Mouse (Mus musculus): ENCODE results near the gene Nap1l1. TPM values are rescaled to one million over a fixed set of nuclear protein-coding genes. Genes with fewer than 3 reads are reported as not detected.

Nap1l1 gene
- total and polyA plus RNA-seq, 2 experiments, result 3.7 to 27.8 TPM

DNA sequence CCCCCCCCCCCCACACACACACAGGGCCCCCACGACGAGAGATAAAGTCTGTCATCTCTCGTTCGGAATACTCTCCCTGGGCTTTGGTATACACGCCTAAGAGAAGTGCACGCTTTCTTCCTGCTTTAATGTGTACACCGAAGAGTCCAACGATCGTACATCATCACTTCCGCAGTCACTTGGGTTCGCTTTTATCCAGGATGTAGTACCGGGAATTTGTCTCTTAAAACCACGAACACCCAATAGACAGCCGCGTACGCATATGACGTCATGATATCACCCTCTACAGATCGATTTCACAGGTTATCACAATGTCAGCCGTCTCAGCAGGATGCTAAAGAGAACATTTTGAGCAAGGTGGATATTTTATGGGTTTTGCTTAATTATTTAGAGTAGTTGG lies 64.4 kb downstream of the Nap1l1 start:
- no peak overlapping the region for H3K27ac ChIP-seq (replicated peaks; ENCODE audit: insufficient read depth, low read depth, low read length)
- no peaks in the 10 kb centered on the region for H3K79me2 ChIP-seq (ENCODE audit: control insufficient read depth, insufficient read depth, low read length)
- H3K4me1 ChIP-seq (ENCODE audit: control insufficient read depth, insufficient read depth, low read length), result peaks cover 4% of the 10 kb centered on the region
- H3K36me3 ChIP-seq (ENCODE audit: control insufficient read depth, insufficient read depth, low read length), result no peaks in the 10 kb centered on the region
- no peak overlapping the region for H3K4me3 ChIP-seq (ENCODE audit: insufficient read depth, low read depth, low read length)
- DNase-seq (ENCODE audit: extremely low read depth, low read depth, low spot score), result no peak
- no peak overlapping the region for H3K9ac ChIP-seq (ENCODE audit: low read depth, low read length)
- 88% methylated on average over 19 of the region's 19 CpGs for WGBS
- TF ChIP-seq CTCF (IDR thresholded peaks at IDR 0.05; ENCODE audit: low read depth, low read length), result no peak
- no peak for TF ChIP-seq POLR2A (IDR thresholded peaks at IDR 0.05; ENCODE audit: extremely low read depth, insufficient read depth, low read length)
- no peaks in the 10 kb centered on the region for H3K27me3 ChIP-seq (ENCODE audit: control insufficient read depth, insufficient read depth, low read length)

DNA sequence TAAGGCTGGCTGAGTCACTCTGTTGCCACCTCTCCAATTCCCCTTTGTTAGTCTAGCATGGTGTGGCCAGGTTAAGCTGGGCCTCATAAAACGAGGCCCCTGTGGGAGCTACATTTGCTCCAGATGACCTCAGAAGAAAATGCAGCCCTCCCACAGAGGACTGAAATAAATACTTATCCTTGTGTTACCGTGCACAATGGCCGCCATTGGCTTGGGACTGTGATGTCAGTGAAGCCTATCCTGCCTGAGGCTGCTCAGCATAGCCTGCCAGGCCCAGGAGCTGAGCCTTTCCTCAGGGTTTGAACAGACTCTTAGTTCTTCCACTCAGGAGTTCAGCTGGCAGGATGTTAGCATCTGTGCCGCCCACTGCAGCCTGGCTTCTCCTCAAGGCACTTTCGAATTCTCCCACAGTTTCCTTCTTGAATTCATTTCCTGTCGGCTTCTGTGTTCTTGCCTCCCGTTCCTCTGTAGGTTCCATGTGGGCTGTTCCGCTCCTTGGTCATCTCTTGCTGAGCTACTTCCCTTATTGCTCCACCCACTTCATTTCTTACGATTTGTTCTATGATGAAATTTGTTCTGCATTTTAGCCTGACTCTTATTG lies 66.8 kb downstream of the Nap1l1 start:
- Histone ChIP-seq H3K4me1 (ENCODE audit: control insufficient read depth, insufficient read depth, low read length) (peaks cover 7% of the 10 kb centered on the region; the same call in 1 of the 2 replicates), H3K36me3 (ENCODE audit: control insufficient read depth, insufficient read depth, low read length) (no peaks in the 10 kb centered on the region), H3K4me3 (ENCODE audit: insufficient read depth, low read depth, low read length) (no peak overlapping the region), H3K9ac (ENCODE audit: low read depth, low read length) (no peak overlapping the region), H3K27me3 (ENCODE audit: control insufficient read depth, insufficient read depth, low read length) (no peaks in the 10 kb centered on the region), H3K27ac (replicated peaks; ENCODE audit: insufficient read depth, low read depth, low read length) (no peak overlapping the region), H3K79me2 (ENCODE audit: control insufficient read depth, insufficient read depth, low read length) (no peaks in the 10 kb centered on the region)
- WGBS, result 54% methylated on average over 9 of the region's 9 CpGs
- peak; percentile 34 for DNase-seq (ENCODE audit: extremely low read depth, low read depth, low spot score)
- no peak for TF ChIP-seq CTCF (IDR thresholded peaks at IDR 0.05; ENCODE audit: low read depth, low read length)
- TF ChIP-seq POLR2A (IDR thresholded peaks at IDR 0.05; ENCODE audit: extremely low read depth, insufficient read depth, low read length), result no peak

GRCm38 (mm10) chr10:111540678-111541077 lies 67.7 kb downstream of the Nap1l1 start:
- no peak for DNase-seq (ENCODE audit: extremely low read depth, low read depth, low spot score)
- H3K4me1 ChIP-seq (ENCODE audit: control insufficient read depth, insufficient read depth, low read length), result peaks cover 5% of the 10 kb centered on the region; the same call in 1 of the 2 replicates
- H3K9ac ChIP-seq (ENCODE audit: low read depth, low read length), result no peak overlapping the region
- 97% methylated on average over 9 of the region's 9 CpGs for WGBS
- H3K36me3 ChIP-seq (ENCODE audit: control insufficient read depth, insufficient read depth, low read length), result no peaks in the 10 kb centered on the region
- H3K79me2 ChIP-seq (ENCODE audit: control insufficient read depth, insufficient read depth, low read length), result no peaks in the 10 kb centered on the region
- no peaks in the 10 kb centered on the region for H3K27me3 ChIP-seq (ENCODE audit: control insufficient read depth, insufficient read depth, low read length)
- no peak for TF ChIP-seq POLR2A (IDR thresholded peaks at IDR 0.05; ENCODE audit: extremely low read depth, insufficient read depth, low read length)
- no peak for TF ChIP-seq CTCF (IDR thresholded peaks at IDR 0.05; ENCODE audit: low read depth, low read length)
- no peak overlapping the region for H3K4me3 ChIP-seq (ENCODE audit: insufficient read depth, low read depth, low read length)
- no peak overlapping the region for H3K27ac ChIP-seq (replicated peaks; ENCODE audit: insufficient read depth, low read depth, low read length)

GRCm38 (mm10) chr10:111543106-111543505 lies 70.1 kb downstream of the Nap1l1 start:
- DNase-seq (ENCODE audit: extremely low read depth, low read depth, low spot score), result no peak
- TF ChIP-seq POLR2A (IDR thresholded peaks at IDR 0.05; ENCODE audit: extremely low read depth, insufficient read depth, low read length) (no peak), CTCF (IDR thresholded peaks at IDR 0.05; ENCODE audit: low read depth, low read length) (no peak)
- Histone ChIP-seq H3K9ac (ENCODE audit: low read depth, low read length) (no peak overlapping the region), H3K36me3 (ENCODE audit: control insufficient read depth, insufficient read depth, low read length) (no peaks in the 10 kb centered on the region), H3K4me1 (ENCODE audit: control insufficient read depth, insufficient read depth, low read length) (peaks cover 5% of the 10 kb centered on the region; the same call in 1 of the 2 replicates), H3K79me2 (ENCODE audit: control insufficient read depth, insufficient read depth, low read length) (no peaks in the 10 kb centered on the region), H3K27ac (replicated peaks; ENCODE audit: insufficient read depth, low read depth, low read length) (no peak overlapping the region), H3K4me3 (ENCODE audit: insufficient read depth, low read depth, low read length) (no peak overlapping the region), H3K27me3 (ENCODE audit: control insufficient read depth, insufficient read depth, low read length) (no peaks in the 10 kb centered on the region)
- 87% methylated on average over 7 of the region's 7 CpGs for WGBS

DNA sequence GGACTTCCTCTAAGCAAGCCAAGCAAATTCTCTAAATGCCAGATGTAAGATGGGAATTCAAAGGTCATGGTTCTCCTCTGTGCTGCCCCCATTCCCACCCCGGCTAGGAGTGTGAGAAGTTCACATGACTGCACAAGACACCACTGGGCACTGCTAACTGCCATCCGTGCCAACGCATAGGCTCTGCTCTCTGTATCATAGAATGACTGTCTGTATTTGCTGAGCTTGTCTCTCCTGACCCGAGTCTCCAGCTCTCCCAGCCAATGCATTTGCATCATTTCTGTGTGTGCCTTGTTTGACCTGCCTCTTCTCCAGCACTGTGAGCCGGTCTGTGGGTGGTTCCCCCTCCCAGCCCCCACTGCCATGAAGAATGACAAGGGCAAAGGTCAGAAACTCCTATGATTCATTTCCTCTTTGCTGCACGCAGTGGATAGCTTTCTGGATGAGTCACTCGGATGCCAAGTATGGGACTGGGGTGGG lies 70.8 kb downstream of the Nap1l1 start:
- no peaks in the 10 kb centered on the region for H3K79me2 ChIP-seq (ENCODE audit: control insufficient read depth, insufficient read depth, low read length)
- H3K4me3 ChIP-seq (ENCODE audit: insufficient read depth, low read depth, low read length), result no peak overlapping the region
- H3K9ac ChIP-seq (ENCODE audit: low read depth, low read length), result no peak overlapping the region
- H3K4me1 ChIP-seq (ENCODE audit: control insufficient read depth, insufficient read depth, low read length), result peaks cover 5% of the 10 kb centered on the region; the same call in 1 of the 2 replicates
- no peaks in the 10 kb centered on the region for H3K36me3 ChIP-seq (ENCODE audit: control insufficient read depth, insufficient read depth, low read length)
- peak; percentile 79 for DNase-seq (ENCODE audit: extremely low read depth, low read depth, low spot score)
- H3K27me3 ChIP-seq (ENCODE audit: control insufficient read depth, insufficient read depth, low read length), result no peaks in the 10 kb centered on the region
- TF ChIP-seq POLR2A (IDR thresholded peaks at IDR 0.05; ENCODE audit: extremely low read depth, insufficient read depth, low read length) (no peak), CTCF (IDR thresholded peaks at IDR 0.05; ENCODE audit: low read depth, low read length) (no peak)
- 6% methylated on average over 7 of the region's 7 CpGs for WGBS
- H3K27ac ChIP-seq (replicated peaks; ENCODE audit: insufficient read depth, low read depth, low read length), result peak overlapping the region; percentile 21

GRCm38 (mm10) chr10:111544311-111544710 lies 71.3 kb downstream of the Nap1l1 start:
- DNase-seq (ENCODE audit: extremely low read depth, low read depth, low spot score), result no peak
- 20% methylated on average over 4 of the region's 4 CpGs for WGBS
- Histone ChIP-seq H3K79me2 (ENCODE audit: control insufficient read depth, insufficient read depth, low read length) (no peaks in the 10 kb centered on the region), H3K36me3 (ENCODE audit: control insufficient read depth, insufficient read depth, low read length) (no peaks in the 10 kb centered on the region), H3K9ac (ENCODE audit: low read depth, low read length) (no peak overlapping the region), H3K4me3 (ENCODE audit: insufficient read depth, low read depth, low read length) (no peak overlapping the region), H3K4me1 (ENCODE audit: control insufficient read depth, insufficient read depth, low read length) (peaks cover 5% of the 10 kb centered on the region; the same call in 1 of the 2 replicates), H3K27me3 (ENCODE audit: control insufficient read depth, insufficient read depth, low read length) (no peaks in the 10 kb centered on the region), H3K27ac (replicated peaks; ENCODE audit: insufficient read depth, low read depth, low read length) (peak overlapping the region; percentile 21; the same call in 1 of the 2 replicates)
- TF ChIP-seq CTCF (IDR thresholded peaks at IDR 0.05; ENCODE audit: low read depth, low read length), result no peak
- no peak for TF ChIP-seq POLR2A (IDR thresholded peaks at IDR 0.05; ENCODE audit: extremely low read depth, insufficient read depth, low read length)

All from liver, adult 2 months (tissue).